Mouse (Mus musculus) limb, embryonic 14.5 days (tissue): ENCODE data around the gene Prune2. TPM values are rescaled to one million over a fixed set of nuclear protein-coding genes. Genes with fewer than 3 reads are reported as not detected.
A peak's percentile ranks its signal among the peaks of the same experiment; 100 is the strongest.

ENCODE experiments used
- ATAC-seq: fragments of 200-750 bp; cut with Nextera tagmentation; 2 replicates; pipeline ENCODE4 v1.8.0; 2017; ENCODE audit warnings: low read depth, moderate number of reproducible peaks, moderate TSS enrichment; ENCODE audit not compliant: low FRiP score
- DNase-seq: peaks from one replicate; pipeline ENCODE4 v3.0.0-alpha.2; 2015; ENCODE audit warnings: low spot score
- H3K27ac ChIP-seq: fragments of 300-500 bp; sonication (generic); replicated peaks from 2 replicates; pipeline ENCODE4 v1.5.1; 2014; ENCODE audit warnings: low read depth, mild to moderate bottlenecking, low read length, moderate library complexity, mixed read lengths
- H3K27me3 ChIP-seq: fragments of 300-500 bp; sonication (generic); 2 replicates; pipeline ENCODE4 v1.6.1; 2014; ENCODE audit warnings: low read length, mixed read lengths; ENCODE audit not compliant: control insufficient read depth, insufficient read depth
- H3K36me3 ChIP-seq: fragments of 300-500 bp; sonication (generic); 2 replicates; pipeline ENCODE4 v1.6.1; 2014; ENCODE audit warnings: mild to moderate bottlenecking, low read length, moderate library complexity, mixed read lengths; ENCODE audit not compliant: control insufficient read depth, insufficient read depth
- H3K4me1 ChIP-seq: fragments of 300-500 bp; sonication (generic); 2 replicates; pipeline ENCODE4 v1.6.1; 2014; ENCODE audit warnings: antibody characterized with exemption, low read length, mixed read lengths; ENCODE audit not compliant: control insufficient read depth, insufficient read depth
- H3K4me2 ChIP-seq: fragments of 300-500 bp; sonication (generic); replicated peaks from 2 replicates; pipeline ENCODE4 v1.6.1; 2014; ENCODE audit warnings: low read depth, mild to moderate bottlenecking, low read length, moderate library complexity; ENCODE audit not compliant: severe bottlenecking
- H3K4me3 ChIP-seq: fragments of 300-500 bp; sonication (generic); replicated peaks from 2 replicates; pipeline ENCODE4 v1.5.1; 2014; ENCODE audit warnings: low read length
- H3K9ac ChIP-seq: fragments of 300-500 bp; sonication (generic); 2 replicates; pipeline ENCODE4 v1.6.1; 2014; ENCODE audit warnings: mild to moderate bottlenecking, low read depth, low read length, moderate library complexity; ENCODE audit not compliant: severe bottlenecking
- H3K9me3 ChIP-seq: fragments of 300-500 bp; sonication (generic); 2 replicates; pipeline ENCODE4 v1.6.1; 2016; ENCODE audit warnings: low read length; ENCODE audit not compliant: control insufficient read depth
- POLR2A ChIP-seq: fragments of 200-500 bp; IDR thresholded peaks from 2 replicates; pipeline ENCODE4 v1.8.0; 2012; ENCODE audit warnings: inconsistent platforms, mild to moderate bottlenecking, moderate library complexity, borderline replicate concordance; ENCODE audit not compliant: insufficient read depth, insufficient read length; ENCODE audit errors: extremely low read depth
- WGBS: fragments of 180-500 bp; shearing (Covaris S2); extraction: QIAGEN DNeasy Blood & Tissue Kit; methylation state at CpG from one replicate; pipeline ENCODE4 v1.1.7; 2014; 5-methylcytosine and 5-hydroxymethylcytosine counted together
- polyA plus RNA-seq, 2 experiments: library from polyadenylated mRNA; depleted of rRNA in 1 of 2; stranded (reverse) in 1 of 2; unstranded in 1 of 2; fragments of >200 nt; fragmentation: Nextera tagmentation in 1 of 2; extraction: Ambion mirVana in 1 of 2; gene quantifications; 2 replicates each; pipeline versions ENCODE4 v1.2.1 to v1.2.3; 2012 to 2014

The Prune2 gene
- polyA plus RNA-seq, 2 experiments, result 2.1 to 2.3 TPM

- Histone ChIP-seq H3K4me2 (no peak overlapping the region), H3K9ac (no peak overlapping the region), H3K27ac (no peak overlapping the region), H3K27me3 (no peaks in the 10 kb centered on the region), H3K4me3 (no peak overlapping the region), H3K4me1 (peaks cover 6% of the 10 kb centered on the region; the same call in 1 of the 2 replicates), H3K36me3 (no peaks in the 10 kb centered on the region), H3K9me3 (no peaks in the 10 kb centered on the region)
- no peak for TF ChIP-seq POLR2A
- ATAC-seq (no peak), DNase-seq (no peak)
- WGBS, result 47% methylated on average over 2 of the region's 2 CpGs
Measured at GRCm38 (mm10) chr19:17159676-17160075, 203.8 kb downstream of the Prune2 start.

DNA sequence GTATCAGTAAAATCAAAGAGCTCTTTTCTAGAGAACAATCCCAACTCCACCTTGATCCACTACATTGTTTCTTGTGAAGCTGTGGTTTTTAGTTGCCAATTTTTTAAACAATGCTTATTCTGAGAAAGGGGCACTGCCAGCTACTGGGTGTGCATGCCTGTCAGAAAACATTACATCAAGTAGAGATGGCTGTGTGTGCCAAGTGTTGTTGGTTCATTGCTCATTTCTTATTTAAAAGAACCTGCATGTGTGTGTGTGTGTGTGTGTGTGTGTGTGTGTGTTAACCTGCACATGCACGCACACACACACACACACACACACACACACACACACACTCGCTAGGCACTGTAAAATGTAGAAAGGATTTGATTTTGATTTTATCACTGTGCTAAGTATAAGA lies 204.3 kb downstream of the Prune2 start:
- Histone ChIP-seq H3K4me1 (peaks cover 6% of the 10 kb centered on the region; the same call in 1 of the 2 replicates), H3K9ac (no peak overlapping the region), H3K36me3 (no peaks in the 10 kb centered on the region), H3K27me3 (no peaks in the 10 kb centered on the region), H3K4me2 (no peak overlapping the region), H3K9me3 (no peaks in the 10 kb centered on the region), H3K27ac (no peak overlapping the region), H3K4me3 (no peak overlapping the region)
- TF ChIP-seq POLR2A, result no peak
- WGBS, result 87% methylated on average over 2 of the region's 2 CpGs
- DNase-seq (no peak), ATAC-seq (no peak)

- WGBS, result 10% methylated on average over 13 of the region's 13 CpGs
- no peak for TF ChIP-seq POLR2A
- no peaks in the 10 kb centered on the region for H3K36me3 ChIP-seq
Measured at GRCm38 (mm10) chr19:17163511-17163953, 207.6 kb downstream of the Prune2 start.

GRCm38 (mm10) chr19:17166288-17166687 lies 210.4 kb downstream of the Prune2 start:
- Histone ChIP-seq H3K4me3 (no peak overlapping the region), H3K27ac (no peak overlapping the region), H3K36me3 (no peaks in the 10 kb centered on the region), H3K9ac (no peak overlapping the region), H3K4me1 (peaks cover 6% of the 10 kb centered on the region; the same call in 1 of the 2 replicates), H3K27me3 (no peaks in the 10 kb centered on the region), H3K9me3 (no peaks in the 10 kb centered on the region), H3K4me2 (no peak overlapping the region)
- no peak for DNase-seq
- TF ChIP-seq POLR2A, result no peak
- 90% methylated on average over 7 of the region's 7 CpGs for WGBS
- no peak for ATAC-seq

More at GRCm38 (mm10) chr19:17163511-17163953, 207.6 kb downstream of the Prune2 start:
- H3K27me3 ChIP-seq, result no peaks in the 10 kb centered on the region
- peak; percentile 82; the same call in 1 of the 2 replicates for ATAC-seq
- peak; percentile 84 for DNase-seq
- H3K9ac ChIP-seq, result no peak overlapping the region
- peak overlapping the region; percentile 31 for H3K4me2 ChIP-seq
- H3K9me3 ChIP-seq, result no peaks in the 10 kb centered on the region
- H3K4me1 ChIP-seq, result peaks cover 6% of the 10 kb centered on the region; the same call in 1 of the 2 replicates
- H3K27ac ChIP-seq, result no peak overlapping the region
- H3K4me3 ChIP-seq, result no peak overlapping the region

- Histone ChIP-seq H3K36me3 (no peaks in the 10 kb centered on the region), H3K27me3 (no peaks in the 10 kb centered on the region), H3K9me3 (no peaks in the 10 kb centered on the region), H3K9ac (no peak overlapping the region), H3K4me2 (no peak overlapping the region), H3K4me1 (peaks cover 6% of the 10 kb centered on the region; the same call in 1 of the 2 replicates), H3K4me3 (no peak overlapping the region), H3K27ac (no peak overlapping the region)
- TF ChIP-seq POLR2A, result no peak
- WGBS, result 72% methylated on average over 9 of the region's 9 CpGs
- no peak for ATAC-seq
- DNase-seq, result no peak
Measured at GRCm38 (mm10) chr19:17168186-17168585, 212.3 kb downstream of the Prune2 start.
